Mouse (Mus musculus): ENCODE results near the gene Strbp.

GRCm38 (mm10) chr2:37466266-37466665 is 237.4 kb downstream of the Strbp start:
- TF ChIP-seq CTCF (IDR thresholded peaks at IDR 0.05; ENCODE audit: extremely low read depth, insufficient read depth, low read length): no peak
- TF ChIP-seq POLR2A (IDR thresholded peaks at IDR 0.05; ENCODE audit: extremely low read depth, insufficient read depth, low read length): no peak
